In genomic region chr10:116913647-116914273, GRCm38 (mm10) we compare ENCODE assay signal across 23 mouse cellular contexts. TPM values are rescaled to one million over a fixed set of nuclear protein-coding genes. Genes with fewer than 3 reads are reported as not detected.
DNase-seq lines count a peak whose midpoint lies in the region; ATAC-seq and TF ChIP-seq lines count a peak whose summit lies in the region.
"Had no signal": no experiment of that assay in that cellular context is flagged by ENCODE, and none has a peak within 500 bp of the region (broad histone marks: within the 10 kb centered on the region; RNA-seq: fewer than 3 reads in every experiment).

No protein-coding gene starts in this region.

- no peaks in the 10 kb centered on the region for H3K9me3 ChIP-seq in liver, postnatal 0 days (ENCODE audit: low read length)
- no peaks in the 10 kb centered on the region for H3K9me3 ChIP-seq in liver, embryonic 12.5 days (replicated peaks)
- no peaks in the 10 kb centered on the region for H3K9me3 ChIP-seq in stomach, embryonic 16.5 days (replicated peaks; ENCODE audit: control insufficient read depth, low read length)
- no peaks in the 10 kb centered on the region for H3K9me3 ChIP-seq in hindbrain, embryonic 10.5 days
- H3K9me3 ChIP-seq in midbrain, embryonic 14.5 days (ENCODE audit: control insufficient read depth, low read length): no peaks in the 10 kb centered on the region
- H3K9me3 ChIP-seq: embryonic facial prominence, embryonic 13.5 days; forebrain, embryonic 10.5 days; lung, embryonic 15.5 days; midbrain, embryonic 12.5 days had no signal

- H3K27me3 ChIP-seq in liver, postnatal 0 days (ENCODE audit: insufficient read depth, low read length): no peaks in the 10 kb centered on the region
- no peaks in the 10 kb centered on the region for H3K27me3 ChIP-seq in liver, embryonic 12.5 days (replicated peaks)
- H3K27me3 ChIP-seq in stomach, embryonic 16.5 days (ENCODE audit: control insufficient read depth, insufficient read depth, low read length): no peaks in the 10 kb centered on the region
- H3K27me3 ChIP-seq in hindbrain, embryonic 10.5 days (ENCODE audit: insufficient read depth, poor library complexity, severe bottlenecking): no peaks in the 10 kb centered on the region
- no peaks in the 10 kb centered on the region for H3K27me3 ChIP-seq in midbrain, embryonic 14.5 days (ENCODE audit: control insufficient read depth, insufficient read depth, low read length)
- H3K27me3 ChIP-seq: embryonic facial prominence, embryonic 13.5 days; lung, embryonic 15.5 days; midbrain, embryonic 12.5 days had no signal

- TF ChIP-seq CTCF in liver, postnatal 0 days (IDR thresholded peaks at IDR 0.05; ENCODE audit: low read depth): no peak

- WGBS in liver, postnatal 0 days (ENCODE audit: insufficient replicate concordance): 72% methylated on average over 17 of the region's 17 CpGs
- 83% methylated on average over 17 of the region's 17 CpGs for WGBS in liver, embryonic 12.5 days (ENCODE audit: insufficient replicate concordance)
- 68% methylated on average over 17 of the region's 17 CpGs for WGBS in stomach, embryonic 16.5 days
- WGBS in hindbrain, embryonic 10.5 days: 93% methylated on average over 17 of the region's 17 CpGs
- 96% methylated on average over 17 of the region's 17 CpGs for WGBS in midbrain, embryonic 14.5 days

- H3K27ac ChIP-seq in liver, postnatal 0 days (ENCODE audit: low read depth): 0 out of 2 replicates have a peak overlapping the region, but pooled peaks have one; percentile 22
- H3K27ac ChIP-seq in liver, embryonic 12.5 days: no peak overlapping the region
- H3K27ac ChIP-seq in stomach, embryonic 16.5 days (ENCODE audit: low read length): no peak overlapping the region; the same call in 1 of the 2 replicates
- no peak overlapping the region for H3K27ac ChIP-seq in hindbrain, embryonic 10.5 days
- H3K27ac ChIP-seq in midbrain, embryonic 14.5 days (replicated peaks; ENCODE audit: low read depth, low read length): no peak overlapping the region
- H3K27ac ChIP-seq: forebrain, embryonic 10.5 days; kidney, postnatal 0 days; lung, embryonic 15.5 days; midbrain, embryonic 12.5 days had no signal

- no peaks in the 10 kb centered on the region for H3K4me1 ChIP-seq in liver, postnatal 0 days (ENCODE audit: insufficient read depth)
- peaks cover 24% of the 10 kb centered on the region for H3K4me1 ChIP-seq in liver, embryonic 12.5 days
- 0 out of 2 replicates have a peak, but pooled peaks cover 8% of the 10 kb centered on the region for H3K4me1 ChIP-seq in stomach, embryonic 16.5 days (ENCODE audit: control insufficient read depth, insufficient read depth, low read length)
- H3K4me1 ChIP-seq in hindbrain, embryonic 10.5 days (replicated peaks): no peaks in the 10 kb centered on the region
- no peaks in the 10 kb centered on the region for H3K4me1 ChIP-seq in midbrain, embryonic 14.5 days (ENCODE audit: control insufficient read depth, insufficient read depth, low read length)
- H3K4me1 ChIP-seq: forebrain, embryonic 10.5 days; lung, embryonic 15.5 days; midbrain, embryonic 12.5 days had no signal

- H3K9ac ChIP-seq in liver, postnatal 0 days (replicated peaks): no peak overlapping the region
- H3K9ac ChIP-seq in liver, embryonic 12.5 days: no peak overlapping the region
- H3K9ac ChIP-seq in stomach, embryonic 16.5 days (ENCODE audit: low read length): no peak overlapping the region
- no peak overlapping the region for H3K9ac ChIP-seq in midbrain, embryonic 14.5 days (replicated peaks; ENCODE audit: low read length)
- H3K9ac ChIP-seq: embryonic facial prominence, embryonic 13.5 days; lung, embryonic 15.5 days; midbrain, embryonic 12.5 days had no signal

- H3K4me3 ChIP-seq in liver, postnatal 0 days (ENCODE audit: low read depth, low read length): no peak overlapping the region
- H3K4me3 ChIP-seq in liver, embryonic 12.5 days: no peak overlapping the region
- no peak overlapping the region for H3K4me3 ChIP-seq in stomach, embryonic 16.5 days (replicated peaks; ENCODE audit: low read length)
- H3K4me3 ChIP-seq in hindbrain, embryonic 10.5 days: no peak overlapping the region
- no peak overlapping the region for H3K4me3 ChIP-seq in midbrain, embryonic 14.5 days (replicated peaks; ENCODE audit: low read depth, low read length)
- H3K4me3 ChIP-seq: embryonic facial prominence, embryonic 13.5 days; forebrain, embryonic 10.5 days; layer of hippocampus, adult 2 months; lung, embryonic 15.5 days; midbrain, embryonic 12.5 days had no signal

- ATAC-seq in liver, postnatal 0 days: no peak
- no peak for ATAC-seq in liver, embryonic 12.5 days
- peak; percentile 83 for ATAC-seq in CD4-positive, CD25-positive, alpha-beta regulatory T cell, adult 4 months
- peak; percentile 48; the same call in 1 of the 2 replicates for ATAC-seq in stomach, embryonic 16.5 days (ENCODE audit: insufficient read depth, low FRiP score)
- no peak for ATAC-seq in midbrain, embryonic 14.5 days (ENCODE audit: low FRiP score, low TSS enrichment)

- DNase-seq in liver, postnatal 0 days: no peak
- DNase-seq in induced T-regulatory cell, adult 2 months (ENCODE audit: low read depth): peak; percentile 90
- DNase-seq in hindbrain, embryonic 10.5 days (ENCODE audit: low spot score): no peak
- DNase-seq in adrenal gland, postnatal 14 days: no peak
- DNase-seq in midbrain, embryonic 14.5 days: no peak
- DNase-seq: cerebellum, postnatal 36 days; gastrocnemius, postnatal 25 days had no signal

- no peak for TF ChIP-seq EP300 in liver, postnatal 0 days (IDR thresholded peaks at IDR 0.05; ENCODE audit: low read depth)

- H3K36me3 ChIP-seq in liver, postnatal 0 days (replicated peaks; ENCODE audit: insufficient read depth, low read length): peaks cover 29% of the 10 kb centered on the region
- peaks cover 64% of the 10 kb centered on the region for H3K36me3 ChIP-seq in liver, embryonic 12.5 days
- H3K36me3 ChIP-seq in stomach, embryonic 16.5 days (ENCODE audit: control insufficient read depth, insufficient read depth, low read length): peaks cover 3% of the 10 kb centered on the region; the same call in 1 of the 2 replicates
- peaks cover 96% of the 10 kb centered on the region for H3K36me3 ChIP-seq in hindbrain, embryonic 10.5 days
- H3K36me3 ChIP-seq in midbrain, embryonic 14.5 days (ENCODE audit: control insufficient read depth, insufficient read depth, low read length): peaks cover 67% of the 10 kb centered on the region

- no peak overlapping the region for H3K4me2 ChIP-seq in liver, postnatal 0 days (ENCODE audit: low read depth, low read length)
- no peak overlapping the region for H3K4me2 ChIP-seq in liver, embryonic 12.5 days
- no peak overlapping the region for H3K4me2 ChIP-seq in stomach, embryonic 16.5 days (ENCODE audit: low read depth, low read length)
- H3K4me2 ChIP-seq in midbrain, embryonic 14.5 days (ENCODE audit: low read length): no peak overlapping the region
- H3K4me2 ChIP-seq: embryonic facial prominence, embryonic 13.5 days; lung, embryonic 15.5 days; midbrain, embryonic 12.5 days had no signal

RNA-seq across cellular contexts. Expression of gene Myrfl, which starts 17.0 kb away (rescaled TPM):
- not detected in 2 replicates for polyA plus RNA-seq in liver, postnatal 0 days (2015; fragmentation: Nextera tagmentation; extraction: Ambion mirVana)
- 0.05 TPM in 1 of 2 replicates, not detected in the other for polyA plus RNA-seq in liver, embryonic 12.5 days (2016; fragmentation: Nextera tagmentation; extraction: Ambion mirVana)
- polyA plus RNA-seq in CD4-positive, CD25-positive, alpha-beta regulatory T cell, adult 4 months (2017; shearing (Covaris generic)): under 1 TPM in 1 of 2 experiments, not detected in 1; 0.09 TPM
- polyA plus RNA-seq in stomach, embryonic 16.5 days (2015; fragmentation: Nextera tagmentation; extraction: Ambion mirVana): 0.56 and 0.97 TPM in 2 replicates
- polyA plus RNA-seq in hindbrain, embryonic 10.5 days (2016; fragmentation: Nextera tagmentation; extraction: Ambion mirVana): 0.11 and 0.18 TPM in 2 replicates
- total RNA-seq in adrenal gland, postnatal 14 days (2021): not detected in 2 replicates
- polyA plus RNA-seq in midbrain, embryonic 14.5 days (2014; fragmentation: Nextera tagmentation; extraction: Ambion mirVana): 0.14 TPM in 1 of 2 replicates, not detected in the other
- polyA plus RNA-seq: C2C12; forebrain, embryonic 10.5 days had no signal

RNA-seq across cellular contexts. Expression of gene Rab3ip, which starts 36.8 kb away (rescaled TPM):
- 15.5 and 17.5 TPM in 2 replicates for polyA plus RNA-seq in liver, postnatal 0 days (2015; fragmentation: Nextera tagmentation; extraction: Ambion mirVana)
- polyA plus RNA-seq in liver, embryonic 12.5 days (2016; fragmentation: Nextera tagmentation; extraction: Ambion mirVana): 11.7 and 12.1 TPM in 2 replicates
- 10 to 100 TPM; 12.1 to 15.9 TPM for polyA plus RNA-seq in CD4-positive, CD25-positive, alpha-beta regulatory T cell, adult 4 months (2017; shearing (Covaris generic))
- 21.3 and 22.1 TPM in 2 replicates for polyA plus RNA-seq in stomach, embryonic 16.5 days (2015; fragmentation: Nextera tagmentation; extraction: Ambion mirVana)
- polyA plus RNA-seq in hindbrain, embryonic 10.5 days (2016; fragmentation: Nextera tagmentation; extraction: Ambion mirVana): 45.0 TPM in 2 replicates
- total RNA-seq in adrenal gland, postnatal 14 days (2021): 48.4 and 50.5 TPM in 2 replicates
- 40.4 and 41.6 TPM in 2 replicates for polyA plus RNA-seq in midbrain, embryonic 14.5 days (2014; fragmentation: Nextera tagmentation; extraction: Ambion mirVana)

RNA-seq across cellular contexts. Expression of gene Gm10271, which starts 58.6 kb away (rescaled TPM):
- polyA plus RNA-seq in liver, postnatal 0 days (2015; fragmentation: Nextera tagmentation; extraction: Ambion mirVana): not detected in 2 replicates
- polyA plus RNA-seq in liver, embryonic 12.5 days (2016; fragmentation: Nextera tagmentation; extraction: Ambion mirVana): not detected in 2 replicates
- not detected for polyA plus RNA-seq in CD4-positive, CD25-positive, alpha-beta regulatory T cell, adult 4 months (2017; shearing (Covaris generic))
- polyA plus RNA-seq in stomach, embryonic 16.5 days (2015; fragmentation: Nextera tagmentation; extraction: Ambion mirVana): not detected in 2 replicates
- polyA plus RNA-seq in hindbrain, embryonic 10.5 days (2016; fragmentation: Nextera tagmentation; extraction: Ambion mirVana): not detected in 2 replicates
- total RNA-seq in adrenal gland, postnatal 14 days (2021): not detected in 2 replicates
- not detected in 2 replicates for polyA plus RNA-seq in midbrain, embryonic 14.5 days (2014; fragmentation: Nextera tagmentation; extraction: Ambion mirVana)
- total RNA-seq: gastrocnemius, postnatal 25 days; heart, postnatal 4 days; layer of hippocampus, adult 2 months; left cerebral cortex, adult 8-10 months had no signal
- polyA plus RNA-seq: C2C12; embryonic facial prominence, embryonic 13.5 days; forebrain, embryonic 10.5 days; frontal cortex, adult 2 months; kidney, postnatal 0 days; limb, embryonic 14.5 days; lung, embryonic 15.5 days; midbrain, embryonic 12.5 days; neural tube, embryonic 11.5 days; testis, adult 2 months had no signal

Comparison
In these comparisons a context has a peak if more than half of its experiments do, and no peak if none do; other contexts are left out.
1. ATAC-seq: peak in CD4-positive, CD25-positive, alpha-beta regulatory T cell, adult 4 months (single experiment) and stomach, embryonic 16.5 days (single experiment); none in liver, postnatal 0 days (single experiment), liver, embryonic 12.5 days (single experiment) and midbrain, embryonic 14.5 days (single experiment).